ENCODE assay signal across 34 mouse cellular contexts in genomic region chr16:42591530-42591929, GRCm38 (mm10).
"Had no signal": no experiment of that assay in that cellular context is flagged by ENCODE, and none has a peak within 500 bp of the region (broad histone marks: within the 10 kb centered on the region; RNA-seq: fewer than 3 reads in every experiment).

No protein-coding gene starts in this region.

- H3K27me3 ChIP-seq: heart, embryonic 12.5 days; heart, embryonic 13.5 days; heart, embryonic 15.5 days; hindbrain, embryonic 12.5 days; hindbrain, embryonic 13.5 days; hindbrain, embryonic 15.5 days; intestine, embryonic 15.5 days; kidney, embryonic 15.5 days had no signal

- H3K36me3 ChIP-seq: heart, embryonic 12.5 days; heart, embryonic 13.5 days; heart, embryonic 15.5 days; hindbrain, embryonic 10.5 days; hindbrain, embryonic 12.5 days; hindbrain, embryonic 13.5 days; hindbrain, embryonic 15.5 days; intestine, embryonic 15.5 days; kidney, embryonic 15.5 days had no signal

- H3K27ac ChIP-seq: heart, embryonic 13.5 days; heart, embryonic 15.5 days; hindbrain, embryonic 10.5 days; hindbrain, embryonic 12.5 days; hindbrain, embryonic 13.5 days; hindbrain, embryonic 14.5 days; hindbrain, embryonic 15.5 days; hindbrain, postnatal 0 days; intestine, embryonic 15.5 days; kidney, embryonic 15.5 days; kidney, postnatal 0 days; layer of hippocampus, adult 2 months; left cerebral cortex, adult 2 months had no signal

- H3K4me1 ChIP-seq: heart, embryonic 12.5 days; heart, embryonic 13.5 days; heart, embryonic 15.5 days; hindbrain, embryonic 10.5 days; hindbrain, embryonic 12.5 days; hindbrain, embryonic 13.5 days; hindbrain, embryonic 15.5 days; intestine, embryonic 15.5 days; kidney, embryonic 15.5 days had no signal

- H3K9me3 ChIP-seq: heart, embryonic 12.5 days; heart, embryonic 13.5 days; heart, embryonic 15.5 days; hindbrain, embryonic 10.5 days; hindbrain, embryonic 12.5 days; hindbrain, embryonic 13.5 days; hindbrain, embryonic 15.5 days; intestine, embryonic 15.5 days; kidney, embryonic 15.5 days had no signal

- DNase-seq: heart, postnatal 10 days; heart, postnatal 14 days; heart, postnatal 36 days; heart, postnatal 4 days; kidney, adult 11 months; kidney, adult 18-20 months; kidney, adult 2 months; kidney, adult 8-10 months; kidney, adult 9 months; kidney, postnatal 10 days; kidney, postnatal 14 days; kidney, postnatal 25 days; kidney, postnatal 36 days; kidney, postnatal 4 days; layer of hippocampus, adult 9-11 months; layer of hippocampus, postnatal 36 days had no signal

- H3K4me2 ChIP-seq: heart, embryonic 12.5 days; heart, embryonic 13.5 days; heart, embryonic 15.5 days; hindbrain, embryonic 12.5 days; hindbrain, embryonic 13.5 days; hindbrain, embryonic 14.5 days; hindbrain, embryonic 15.5 days; intestine, embryonic 15.5 days; kidney, embryonic 15.5 days had no signal

- H3K9ac ChIP-seq: heart, embryonic 12.5 days; heart, embryonic 13.5 days; heart, embryonic 15.5 days; hindbrain, embryonic 12.5 days; hindbrain, embryonic 13.5 days; hindbrain, embryonic 14.5 days; hindbrain, embryonic 15.5 days; intestine, embryonic 15.5 days; kidney, embryonic 15.5 days had no signal

- H3K4me3 ChIP-seq: heart, embryonic 12.5 days; heart, embryonic 13.5 days; heart, embryonic 15.5 days; hindbrain, embryonic 10.5 days; hindbrain, embryonic 12.5 days; hindbrain, embryonic 13.5 days; hindbrain, embryonic 15.5 days; intestine, embryonic 15.5 days; kidney, embryonic 15.5 days; layer of hippocampus, adult 2 months; left cerebral cortex, adult 2 months had no signal

- ATAC-seq: hindbrain, embryonic 16.5 days; hindbrain, postnatal 0 days; inflammation-experienced regulatory T-cells, adult 6 months; intestine, embryonic 15.5 days; intestine, embryonic 16.5 days; intestine, postnatal 0 days had no signal
